Mouse (Mus musculus): ENCODE data around the gene Ndufc1.
A peak's percentile ranks its signal among the peaks of the same experiment; 100 is the strongest.
"Not testable (repeated sequence)": the region's sequence is repeated elsewhere in the genome, so short reads cannot be mapped to it uniquely, and the experiment has no call there.

DNA sequence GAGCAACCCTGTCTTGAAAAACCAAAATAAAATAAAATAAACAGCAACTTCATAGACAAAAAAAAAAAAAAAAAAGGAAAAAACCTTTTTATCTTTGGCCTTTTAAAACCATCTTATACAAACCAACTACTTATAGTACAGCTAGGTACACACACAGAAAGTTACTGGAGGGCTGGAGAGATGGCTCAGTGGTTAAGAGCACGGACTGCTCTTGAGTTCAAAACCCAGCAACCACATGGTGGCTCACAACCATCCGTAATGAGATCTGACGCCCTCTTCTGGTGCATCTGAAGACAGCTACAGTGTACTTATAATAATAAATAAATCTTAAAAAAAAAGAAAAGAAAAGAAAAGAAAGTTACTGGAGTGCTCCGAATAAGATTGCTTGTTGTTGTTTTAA lies 6.7 kb downstream of the Ndufc1 start:
- TF ChIP-seq CTCF (conservative IDR thresholded peaks at IDR 0.05; ENCODE audit: low read length), result peak; percentile 23
- not testable (repeated sequence) for TF ChIP-seq POU5F1, NANOG (IDR thresholded peaks at IDR 0.05; ENCODE audit: borderline replicate concordance, low read length)

All from E14TG2a.4 (cell line).